9 mouse cellular contexts compared by ENCODE assay signal in genomic region chr11:95106440-95107236, GRCm38 (mm10). TPM values are rescaled to one million over a fixed set of nuclear protein-coding genes. Genes with fewer than 3 reads are reported as not detected.
DNase-seq lines count a peak whose midpoint lies in the region; ATAC-seq and TF ChIP-seq lines count a peak whose summit lies in the region.
"Had no signal": no experiment of that assay in that cellular context is flagged by ENCODE, and none has a peak within 500 bp of the region (broad histone marks: within the 10 kb centered on the region; RNA-seq: fewer than 3 reads in every experiment).

No protein-coding gene starts in this region.

- no peaks in the 10 kb centered on the region for H3K36me3 ChIP-seq in CH12.LX (replicated peaks in 1 of 2; ENCODE audit: control insufficient read depth in 1 of 2, insufficient read depth in 1 of 2, low read length in 1 of 2)
- no peaks in the 10 kb centered on the region for H3K36me3 ChIP-seq in embryonic facial prominence, embryonic 15.5 days
- no peaks in the 10 kb centered on the region for H3K36me3 ChIP-seq in heart, embryonic 10.5 days
- H3K36me3 ChIP-seq in kidney, embryonic 14.5 days (ENCODE audit: control insufficient read depth, insufficient read depth, low read length): no peaks in the 10 kb centered on the region
- H3K36me3 ChIP-seq in limb, embryonic 14.5 days (ENCODE audit: control insufficient read depth, insufficient read depth, low read length): no peaks in the 10 kb centered on the region
- H3K36me3 ChIP-seq in neural tube, embryonic 12.5 days: no peaks in the 10 kb centered on the region

- no peak for TF ChIP-seq POLR2A in CH12.LX (IDR thresholded peaks at IDR 0.05; ENCODE audit: low read depth, low read length)
- TF ChIP-seq POLR2A in limb, embryonic 14.5 days (IDR thresholded peaks at IDR 0.05; ENCODE audit: borderline replicate concordance, extremely low read depth, insufficient read depth, insufficient read length): no peak

- dilution Hi-C loops in CH12.LX (cut with MboI; ENCODE audit: extremely low pct_ligation_motif_present, extremely low pct_unique_long_range_greater_than_20kb, low sequenced_read_pairs): no loop called here

- H3K27ac ChIP-seq in CH12.LX (ENCODE audit: insufficient read depth, low read depth): peak overlapping the region; percentile 9; the same call in 1 of the 2 replicates
- no peak overlapping the region for H3K27ac ChIP-seq in embryonic facial prominence, embryonic 15.5 days (replicated peaks)
- H3K27ac ChIP-seq in heart, embryonic 10.5 days: 0 out of 2 replicates have a peak overlapping the region, but pooled peaks have one; percentile 18
- no peak overlapping the region for H3K27ac ChIP-seq in kidney, embryonic 14.5 days (ENCODE audit: low read depth, low read length)
- H3K27ac ChIP-seq in limb, embryonic 14.5 days (replicated peaks; ENCODE audit: low read depth, low read length): no peak overlapping the region
- no peak overlapping the region for H3K27ac ChIP-seq in neural tube, embryonic 12.5 days

- peak; percentile 99 for TF ChIP-seq RAD21 in CH12.LX (IDR thresholded peaks at IDR 0.05; ENCODE audit: low read depth, low read length)

- H3K9me3 ChIP-seq in CH12.LX (replicated peaks; ENCODE audit: low read length): peaks cover 8% of the 10 kb centered on the region
- H3K9me3 ChIP-seq in embryonic facial prominence, embryonic 15.5 days (replicated peaks): no peaks in the 10 kb centered on the region
- H3K9me3 ChIP-seq in heart, embryonic 10.5 days: no peaks in the 10 kb centered on the region
- H3K9me3 ChIP-seq in kidney, embryonic 14.5 days (ENCODE audit: control insufficient read depth, low read length): no peaks in the 10 kb centered on the region
- no peaks in the 10 kb centered on the region for H3K9me3 ChIP-seq in limb, embryonic 14.5 days (ENCODE audit: control insufficient read depth, low read length)
- H3K9me3 ChIP-seq in neural tube, embryonic 12.5 days: no peaks in the 10 kb centered on the region

- H3K9ac ChIP-seq in CH12.LX (ENCODE audit: insufficient read depth, low read depth): no peak overlapping the region
- H3K9ac ChIP-seq in embryonic facial prominence, embryonic 15.5 days: no peak overlapping the region
- H3K9ac ChIP-seq in kidney, embryonic 14.5 days (ENCODE audit: low read depth, low read length): no peak overlapping the region
- no peak overlapping the region for H3K9ac ChIP-seq in limb, embryonic 14.5 days (ENCODE audit: low read depth, low read length, severe bottlenecking)
- H3K9ac ChIP-seq in neural tube, embryonic 12.5 days: no peak overlapping the region

- peak overlapping the region in 1 of 3 experiments; percentile 17 for H3K4me3 ChIP-seq in CH12.LX (replicated peaks in 1 of 3; ENCODE audit: low read depth in 2 of 3, low read length in 2 of 3, poor library complexity in 1 of 3)
- H3K4me3 ChIP-seq in embryonic facial prominence, embryonic 15.5 days (replicated peaks): no peak overlapping the region
- H3K4me3 ChIP-seq in heart, embryonic 10.5 days: no peak overlapping the region
- H3K4me3 ChIP-seq in kidney, embryonic 14.5 days (ENCODE audit: low read length): no peak overlapping the region
- no peak overlapping the region for H3K4me3 ChIP-seq in limb, embryonic 14.5 days (replicated peaks; ENCODE audit: low read length)
- no peak overlapping the region for H3K4me3 ChIP-seq in neural tube, embryonic 12.5 days

- TF ChIP-seq EP300 in CH12.LX (IDR thresholded peaks at IDR 0.05; ENCODE audit: low read length): peak; percentile 58

- no peaks in the 10 kb centered on the region for H3K79me2 ChIP-seq in CH12.LX (replicated peaks; ENCODE audit: control insufficient read depth, extremely low read depth, insufficient read depth, poor library complexity, severe bottlenecking)

- peak; percentile 97 to 99 for TF ChIP-seq CTCF in CH12.LX (conservative IDR thresholded peaks at IDR 0.05 in 1 of 2, IDR thresholded peaks at IDR 0.05 in 1 of 2; ENCODE audit: low read depth in 2 of 2, low read length in 2 of 2)

- peak overlapping the region; percentile 42 for H3K4me2 ChIP-seq in CH12.LX (ENCODE audit: insufficient read depth, low read depth, poor library complexity, severe bottlenecking)
- no peak overlapping the region; the same call in 1 of the 2 replicates for H3K4me2 ChIP-seq in embryonic facial prominence, embryonic 15.5 days (replicated peaks)
- no peak overlapping the region for H3K4me2 ChIP-seq in kidney, embryonic 14.5 days (replicated peaks; ENCODE audit: low read depth, low read length)
- H3K4me2 ChIP-seq in limb, embryonic 14.5 days (replicated peaks; ENCODE audit: low read depth, low read length, severe bottlenecking): no peak overlapping the region
- peak overlapping the region; percentile 7 for H3K4me2 ChIP-seq in neural tube, embryonic 12.5 days (replicated peaks)

- WGBS in embryonic facial prominence, embryonic 15.5 days: 32% methylated on average over 23 of the region's 23 CpGs
- WGBS in heart, embryonic 10.5 days: 31% methylated on average over 23 of the region's 23 CpGs
- 42% methylated on average over 23 of the region's 23 CpGs for WGBS in kidney, embryonic 14.5 days
- 35% methylated on average over 23 of the region's 23 CpGs for WGBS in limb, embryonic 14.5 days
- 42% methylated on average over 23 of the region's 23 CpGs for WGBS in neural tube, embryonic 12.5 days

- ATAC-seq in embryonic facial prominence, embryonic 15.5 days (ENCODE audit: insufficient number of reproducible peaks, low FRiP score, low TSS enrichment, low read depth): peak; percentile 52
- peak; percentile 52 for ATAC-seq in kidney, embryonic 14.5 days (ENCODE audit: low FRiP score, low TSS enrichment)
- ATAC-seq in limb, embryonic 14.5 days (ENCODE audit: low FRiP score, low read depth): peak; percentile 66; the same call in 1 of the 2 replicates
- ATAC-seq in neural tube, embryonic 12.5 days (ENCODE audit: low FRiP score, low read depth): 0 out of 2 replicates have a peak, but pooled peaks have one; percentile 53

- peak; percentile 81 for DNase-seq in CH12.LX (ENCODE audit: extremely low read depth)
- peak; percentile 89 for DNase-seq in adrenal gland, postnatal 36 days
- peak; percentile 88 for DNase-seq in heart, embryonic 10.5 days (ENCODE audit: low spot score)
- peak; percentile 79 for DNase-seq in limb, embryonic 14.5 days (ENCODE audit: low spot score)
- DNase-seq in testis, postnatal 10 days (ENCODE audit: low spot score): peak; percentile 90

- H3K4me1 ChIP-seq in CH12.LX (ENCODE audit: control insufficient read depth in 1 of 2, insufficient read depth in 2 of 2): peaks cover 32 to 78% of the 10 kb centered on the region in 2 experiments
- H3K4me1 ChIP-seq in embryonic facial prominence, embryonic 15.5 days: peaks cover 15% of the 10 kb centered on the region
- H3K4me1 ChIP-seq in heart, embryonic 10.5 days: peaks cover 33% of the 10 kb centered on the region
- H3K4me1 ChIP-seq in kidney, embryonic 14.5 days (ENCODE audit: control insufficient read depth, insufficient read depth, low read length): peaks cover 14% of the 10 kb centered on the region
- 0 out of 2 replicates have a peak, but pooled peaks cover 2% of the 10 kb centered on the region for H3K4me1 ChIP-seq in limb, embryonic 14.5 days (ENCODE audit: control insufficient read depth, insufficient read depth, low read length)
- peaks cover 12% of the 10 kb centered on the region for H3K4me1 ChIP-seq in neural tube, embryonic 12.5 days

- peaks cover 5% of the 10 kb centered on the region for H3K27me3 ChIP-seq in CH12.LX (replicated peaks)
- 0 out of 2 replicates have a peak, but pooled peaks cover 4% of the 10 kb centered on the region for H3K27me3 ChIP-seq in embryonic facial prominence, embryonic 15.5 days
- H3K27me3 ChIP-seq in heart, embryonic 10.5 days (ENCODE audit: insufficient read depth, poor library complexity, severe bottlenecking): 0 out of 2 replicates have a peak, but pooled peaks cover 5% of the 10 kb centered on the region
- H3K27me3 ChIP-seq in kidney, embryonic 14.5 days (ENCODE audit: control insufficient read depth, insufficient read depth, low read length): no peaks in the 10 kb centered on the region
- H3K27me3 ChIP-seq in limb, embryonic 14.5 days (ENCODE audit: control insufficient read depth, insufficient read depth, low read length): 0 out of 2 replicates have a peak, but pooled peaks cover 5% of the 10 kb centered on the region
- H3K27me3 ChIP-seq in neural tube, embryonic 12.5 days (replicated peaks): no peaks in the 10 kb centered on the region; the same call in 1 of the 2 replicates

- in situ Hi-C loops in CH12.LX (cut with MboI; ENCODE audit: low pct_ligation_motif_present, low pct_unique_long_range_greater_than_20kb, low sequenced_read_pairs): loop anchor here (5.0 kb wide), 2 partner anchors 34 to 64 kb away; partner anchors contain the start of gene Pdk2

RNA-seq across cellular contexts. Expression of gene Dlx3, which starts 13.3 kb away (rescaled TPM):
- total RNA-seq in CH12.LX (2012; rRNA removed) (0.21 and 0.55 TPM in 2 replicates), CH12.LX (2014; rRNA removed) (0.08 TPM in 2 replicates)
- 0.17 and 0.22 TPM in 2 replicates for polyA plus RNA-seq in CH12.LX (2012; ENCODE audit: insufficient read length, low read depth)
- not detected for total RNA-seq in adrenal gland, postnatal 36 days (2021)
- polyA plus RNA-seq in embryonic facial prominence, embryonic 15.5 days (2015; fragmentation: Nextera tagmentation; extraction: Ambion mirVana): 35.6 and 36.6 TPM in 2 replicates
- 3.2 and 5.9 TPM in 2 replicates for polyA plus RNA-seq in heart, embryonic 10.5 days (2016; fragmentation: Nextera tagmentation; extraction: Ambion mirVana)
- 0.71 and 1.2 TPM in 2 replicates for polyA plus RNA-seq in kidney, embryonic 14.5 days (2014; fragmentation: Nextera tagmentation; extraction: Ambion mirVana)
- polyA plus RNA-seq in limb, embryonic 14.5 days (2012; rRNA removed): 8.3 and 8.6 TPM in 2 replicates
- polyA plus RNA-seq in limb, embryonic 14.5 days (2014; fragmentation: Nextera tagmentation; extraction: Ambion mirVana): 14.3 and 16.3 TPM in 2 replicates
- polyA plus RNA-seq in neural tube, embryonic 12.5 days (2016; fragmentation: Nextera tagmentation; extraction: Ambion mirVana): 0.81 and 1.2 TPM in 2 replicates

RNA-seq across cellular contexts. Expression of gene Itga3, which starts 30.0 kb away (rescaled TPM):
- total RNA-seq in CH12.LX (2012; rRNA removed) (34.9 and 53.0 TPM in 2 replicates), CH12.LX (2014; rRNA removed) (5.5 and 5.8 TPM in 2 replicates)
- polyA plus RNA-seq in CH12.LX (2012; ENCODE audit: insufficient read length, low read depth): 8.3 and 9.0 TPM in 2 replicates
- 10 to 100 TPM; 38.0 to 56.7 TPM for total RNA-seq in adrenal gland, postnatal 36 days (2021)
- 9.5 and 11.3 TPM in 2 replicates for polyA plus RNA-seq in embryonic facial prominence, embryonic 15.5 days (2015; fragmentation: Nextera tagmentation; extraction: Ambion mirVana)
- 11.5 and 13.8 TPM in 2 replicates for polyA plus RNA-seq in heart, embryonic 10.5 days (2016; fragmentation: Nextera tagmentation; extraction: Ambion mirVana)
- polyA plus RNA-seq in kidney, embryonic 14.5 days (2014; fragmentation: Nextera tagmentation; extraction: Ambion mirVana): 13.9 and 20.9 TPM in 2 replicates
- 12.7 and 14.3 TPM in 2 replicates for polyA plus RNA-seq in limb, embryonic 14.5 days (2012; rRNA removed)
- polyA plus RNA-seq in limb, embryonic 14.5 days (2014; fragmentation: Nextera tagmentation; extraction: Ambion mirVana): 8.6 and 10.0 TPM in 2 replicates
- polyA plus RNA-seq in neural tube, embryonic 12.5 days (2016; fragmentation: Nextera tagmentation; extraction: Ambion mirVana): 7.6 and 9.3 TPM in 2 replicates

RNA-seq across cellular contexts. Expression of gene Dlx4, which starts 39.4 kb away (rescaled TPM):
- total RNA-seq in CH12.LX (2012; rRNA removed) (0.21 and 0.25 TPM in 2 replicates), CH12.LX (2014; rRNA removed) (not detected in 2 replicates)
- polyA plus RNA-seq in CH12.LX (2012; ENCODE audit: insufficient read length, low read depth): not detected in 2 replicates
- not detected for total RNA-seq in adrenal gland, postnatal 36 days (2021)
- polyA plus RNA-seq in embryonic facial prominence, embryonic 15.5 days (2015; fragmentation: Nextera tagmentation; extraction: Ambion mirVana): 5.7 and 6.5 TPM in 2 replicates
- polyA plus RNA-seq in heart, embryonic 10.5 days (2016; fragmentation: Nextera tagmentation; extraction: Ambion mirVana): 0.43 and 1.2 TPM in 2 replicates
- polyA plus RNA-seq in kidney, embryonic 14.5 days (2014; fragmentation: Nextera tagmentation; extraction: Ambion mirVana): not detected in 2 replicates
- polyA plus RNA-seq in limb, embryonic 14.5 days (2012; rRNA removed): 2.0 and 2.4 TPM in 2 replicates
- 3.3 and 3.4 TPM in 2 replicates for polyA plus RNA-seq in limb, embryonic 14.5 days (2014; fragmentation: Nextera tagmentation; extraction: Ambion mirVana)
- polyA plus RNA-seq in neural tube, embryonic 12.5 days (2016; fragmentation: Nextera tagmentation; extraction: Ambion mirVana): 0.10 and 0.22 TPM in 2 replicates
- polyA plus RNA-seq: large intestine, adult 2 months had no signal

Comparison
In these comparisons a context has a peak if more than half of its experiments do, and no peak if none do; other contexts are left out.
1. H3K27ac ChIP-seq: peak in CH12.LX (single experiment) and heart, embryonic 10.5 days (single experiment); none in embryonic facial prominence, embryonic 15.5 days (single experiment), kidney, embryonic 14.5 days (single experiment), limb, embryonic 14.5 days (single experiment) and neural tube, embryonic 12.5 days (single experiment).
2. H3K4me2 ChIP-seq: peak in CH12.LX (single experiment) and neural tube, embryonic 12.5 days (single experiment); none in embryonic facial prominence, embryonic 15.5 days (single experiment), kidney, embryonic 14.5 days (single experiment) and limb, embryonic 14.5 days (single experiment).
3. Peak in every context shown above with its lines, with median percentiles within 50 percentile points of each other: DNase-seq and ATAC-seq.